Mouse (Mus musculus): ENCODE measurements around the gene Kcnq1. TPM values are rescaled to one million over a fixed set of nuclear protein-coding genes. Genes with fewer than 3 reads are reported as not detected.

Gene Kcnq1
- polyA plus RNA-seq, 2 experiments: 1.5 to 1.7 TPM

DNA sequence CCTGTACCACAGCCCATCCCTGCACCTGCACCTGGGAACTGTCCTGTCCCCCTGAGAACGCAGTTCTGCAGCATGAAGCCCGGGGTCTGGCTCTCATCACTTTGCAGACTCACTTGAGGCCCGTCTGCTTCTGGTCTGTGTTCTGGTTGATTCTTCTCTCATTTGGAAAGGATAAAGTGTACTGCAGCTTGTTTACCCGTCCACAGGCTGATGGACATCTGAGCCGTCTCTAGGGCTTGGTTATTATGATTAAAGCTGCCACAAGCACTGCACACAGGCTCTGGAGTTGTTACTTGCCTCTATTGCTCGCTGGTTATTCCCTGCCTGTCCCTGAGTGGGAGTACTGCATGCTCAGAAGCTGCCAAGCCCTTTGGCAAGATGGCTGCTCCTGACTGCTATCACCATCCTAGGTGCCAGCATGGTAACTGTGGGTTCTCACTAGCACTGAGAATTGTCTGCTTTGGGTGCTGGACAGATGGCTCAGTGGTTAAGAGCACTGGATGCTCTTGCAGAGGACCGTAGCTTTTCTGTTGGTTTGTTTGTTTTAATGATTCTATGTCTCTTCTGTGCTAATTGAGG is 59.6 kb downstream of the Kcnq1 start:
- no peaks in the 10 kb centered on the region for H3K9me3 ChIP-seq (ENCODE audit: control insufficient read depth, low read length)
- H3K9ac ChIP-seq (ENCODE audit: low read depth, low read length, severe bottlenecking): no peak overlapping the region
- H3K27me3 ChIP-seq (ENCODE audit: control insufficient read depth, insufficient read depth, low read length): no peaks in the 10 kb centered on the region
- 57% methylated on average over 7 of the region's 7 CpGs for WGBS
- no peak overlapping the region for H3K4me3 ChIP-seq (replicated peaks; ENCODE audit: low read length)
- no peak overlapping the region for H3K27ac ChIP-seq (replicated peaks; ENCODE audit: low read depth, low read length)
- DNase-seq (ENCODE audit: low spot score): no peak
- no peaks in the 10 kb centered on the region for H3K36me3 ChIP-seq (ENCODE audit: control insufficient read depth, insufficient read depth, low read length)
- TF ChIP-seq POLR2A (IDR thresholded peaks at IDR 0.05; ENCODE audit: borderline replicate concordance, extremely low read depth, insufficient read depth, insufficient read length): no peak
- no peaks in the 10 kb centered on the region for H3K4me1 ChIP-seq (ENCODE audit: control insufficient read depth, insufficient read depth, low read length)
- no peak overlapping the region for H3K4me2 ChIP-seq (replicated peaks; ENCODE audit: low read depth, low read length, severe bottlenecking)
- ATAC-seq (ENCODE audit: low FRiP score, low read depth): no peak

DNA sequence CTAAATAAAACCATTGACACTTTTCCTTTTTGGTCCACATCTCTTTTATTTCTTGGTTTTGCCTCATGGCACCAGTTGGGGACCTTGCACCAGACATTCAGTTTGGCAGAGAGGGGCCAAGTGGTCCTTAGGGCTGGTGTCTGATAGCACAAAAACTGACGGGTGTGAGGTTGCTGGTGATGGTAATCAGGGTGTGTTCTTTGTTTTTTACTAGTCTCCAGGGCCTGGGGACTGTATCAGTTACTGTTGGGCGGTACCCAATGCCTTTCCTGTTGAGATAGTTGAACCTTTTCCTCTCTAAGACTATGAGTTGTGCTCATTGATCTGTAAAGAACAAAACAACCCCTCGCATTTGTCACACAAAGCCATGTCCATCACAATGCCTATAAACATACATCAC is 61.1 kb downstream of the Kcnq1 start:
- Histone ChIP-seq H3K4me3 (replicated peaks; ENCODE audit: low read length) (no peak overlapping the region), H3K27me3 (ENCODE audit: control insufficient read depth, insufficient read depth, low read length) (no peaks in the 10 kb centered on the region), H3K9me3 (ENCODE audit: control insufficient read depth, low read length) (no peaks in the 10 kb centered on the region), H3K36me3 (ENCODE audit: control insufficient read depth, insufficient read depth, low read length) (no peaks in the 10 kb centered on the region), H3K27ac (replicated peaks; ENCODE audit: low read depth, low read length) (no peak overlapping the region), H3K4me2 (replicated peaks; ENCODE audit: low read depth, low read length, severe bottlenecking) (no peak overlapping the region), H3K9ac (ENCODE audit: low read depth, low read length, severe bottlenecking) (no peak overlapping the region), H3K4me1 (ENCODE audit: control insufficient read depth, insufficient read depth, low read length) (no peaks in the 10 kb centered on the region)
- TF ChIP-seq POLR2A (IDR thresholded peaks at IDR 0.05; ENCODE audit: borderline replicate concordance, extremely low read depth, insufficient read depth, insufficient read length): no peak
- DNase-seq (ENCODE audit: low spot score) (no peak), ATAC-seq (ENCODE audit: low FRiP score, low read depth) (no peak)
- WGBS: 75% methylated on average over 3 of the region's 3 CpGs

DNA sequence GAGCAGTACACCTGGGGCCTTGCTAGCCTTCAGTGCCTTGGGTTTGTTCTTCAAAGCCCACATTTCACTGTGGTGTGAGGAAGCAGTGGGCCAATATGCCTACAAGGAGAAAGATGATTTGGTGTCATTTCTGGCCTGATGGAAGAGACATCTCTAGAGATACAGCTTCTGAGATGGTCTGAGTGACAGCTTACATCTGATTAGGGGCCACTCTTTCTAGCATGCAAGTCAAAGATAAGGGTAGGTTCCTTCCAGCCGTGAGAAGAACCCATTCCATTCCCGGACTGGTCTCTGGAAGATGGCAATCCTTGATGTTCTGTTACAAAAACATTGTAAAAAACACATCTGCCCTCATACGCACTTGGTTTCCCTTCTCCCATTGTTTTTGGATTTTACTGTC is 63.2 kb downstream of the Kcnq1 start:
- Histone ChIP-seq H3K27me3 (ENCODE audit: control insufficient read depth, insufficient read depth, low read length) (no peaks in the 10 kb centered on the region), H3K4me2 (replicated peaks; ENCODE audit: low read depth, low read length, severe bottlenecking) (no peak overlapping the region), H3K36me3 (ENCODE audit: control insufficient read depth, insufficient read depth, low read length) (no peaks in the 10 kb centered on the region), H3K4me3 (replicated peaks; ENCODE audit: low read length) (no peak overlapping the region), H3K9me3 (ENCODE audit: control insufficient read depth, low read length) (no peaks in the 10 kb centered on the region), H3K9ac (ENCODE audit: low read depth, low read length, severe bottlenecking) (no peak overlapping the region), H3K4me1 (ENCODE audit: control insufficient read depth, insufficient read depth, low read length) (peaks cover under 1% of the 10 kb centered on the region; the same call in 1 of the 2 replicates), H3K27ac (replicated peaks; ENCODE audit: low read depth, low read length) (no peak overlapping the region)
- no peak for DNase-seq (ENCODE audit: low spot score)
- TF ChIP-seq POLR2A (IDR thresholded peaks at IDR 0.05; ENCODE audit: borderline replicate concordance, extremely low read depth, insufficient read depth, insufficient read length): no peak
- WGBS: 83% methylated on average over 3 of the region's 3 CpGs
- no peak for ATAC-seq (ENCODE audit: low FRiP score, low read depth)

DNA sequence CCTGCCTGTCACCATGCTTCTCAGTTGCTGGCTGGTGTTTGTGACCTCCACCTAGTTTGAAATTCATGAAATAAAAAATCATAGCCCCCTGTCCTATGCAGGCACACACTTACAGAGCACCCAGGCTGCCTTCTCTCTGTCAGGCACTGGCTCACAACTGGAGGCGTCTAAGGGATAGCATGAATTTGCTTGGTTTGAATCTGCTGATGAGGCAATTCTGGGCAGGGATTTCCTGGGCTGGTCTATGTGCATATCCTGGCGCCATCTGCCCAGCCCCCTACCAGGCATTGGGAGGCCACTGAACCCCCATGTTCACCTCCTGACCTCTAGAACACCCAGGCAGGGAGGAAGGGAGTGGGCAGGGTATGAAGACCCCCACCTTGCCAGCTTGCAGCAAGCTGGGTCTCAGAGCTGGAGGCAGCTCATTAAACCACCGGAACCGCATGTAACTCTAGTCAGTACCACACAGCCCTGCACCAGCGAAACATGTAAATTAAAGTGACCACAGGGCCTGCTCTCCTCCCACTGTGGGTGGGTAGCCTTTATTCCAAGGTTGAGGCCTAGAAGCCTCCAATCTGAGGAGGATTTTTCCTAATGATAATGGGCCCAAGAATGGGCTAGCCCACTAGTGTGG is 66.9 kb downstream of the Kcnq1 start:
- no peak overlapping the region for H3K4me3 ChIP-seq (replicated peaks; ENCODE audit: low read length)
- H3K27me3 ChIP-seq (ENCODE audit: control insufficient read depth, insufficient read depth, low read length): no peaks in the 10 kb centered on the region
- no peak overlapping the region for H3K9ac ChIP-seq (ENCODE audit: low read depth, low read length, severe bottlenecking)
- WGBS: 43% methylated on average over 5 of the region's 5 CpGs
- H3K9me3 ChIP-seq (ENCODE audit: control insufficient read depth, low read length): no peaks in the 10 kb centered on the region
- H3K4me1 ChIP-seq (ENCODE audit: control insufficient read depth, insufficient read depth, low read length): peaks cover 7% of the 10 kb centered on the region; the same call in 1 of the 2 replicates
- ATAC-seq (ENCODE audit: low FRiP score, low read depth) (no peak), DNase-seq (ENCODE audit: low spot score) (no peak)
- no peaks in the 10 kb centered on the region for H3K36me3 ChIP-seq (ENCODE audit: control insufficient read depth, insufficient read depth, low read length)
- no peak overlapping the region for H3K27ac ChIP-seq (replicated peaks; ENCODE audit: low read depth, low read length)
- H3K4me2 ChIP-seq (replicated peaks; ENCODE audit: low read depth, low read length, severe bottlenecking): no peak overlapping the region
- TF ChIP-seq POLR2A (IDR thresholded peaks at IDR 0.05; ENCODE audit: borderline replicate concordance, extremely low read depth, insufficient read depth, insufficient read length): no peak

DNA sequence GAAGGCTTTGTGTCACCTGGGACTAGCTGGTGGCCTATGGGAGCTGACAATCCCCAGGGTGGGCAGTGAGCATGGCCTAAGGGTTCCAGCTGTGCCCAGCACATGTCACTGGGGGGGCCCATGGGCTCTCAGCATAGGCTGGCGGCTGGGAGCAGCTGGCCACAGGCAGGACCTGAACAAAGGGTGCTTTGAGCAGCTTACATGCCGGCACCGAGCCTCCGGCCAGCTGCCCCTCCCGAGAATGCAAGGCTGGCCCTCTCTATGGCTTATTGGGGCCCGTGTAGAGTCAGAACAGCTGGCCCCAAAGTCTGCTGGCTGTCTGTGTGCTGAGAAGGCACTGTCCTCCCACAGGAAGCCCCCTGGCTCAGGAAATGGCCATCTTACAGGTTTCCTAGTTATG is 68.5 kb downstream of the Kcnq1 start:
- H3K4me2 ChIP-seq (replicated peaks; ENCODE audit: low read depth, low read length, severe bottlenecking): no peak overlapping the region
- WGBS: 57% methylated on average over 6 of the region's 6 CpGs
- H3K9me3 ChIP-seq (ENCODE audit: control insufficient read depth, low read length): no peaks in the 10 kb centered on the region
- no peaks in the 10 kb centered on the region for H3K36me3 ChIP-seq (ENCODE audit: control insufficient read depth, insufficient read depth, low read length)
- no peak overlapping the region for H3K9ac ChIP-seq (ENCODE audit: low read depth, low read length, severe bottlenecking)
- no peak for TF ChIP-seq POLR2A (IDR thresholded peaks at IDR 0.05; ENCODE audit: borderline replicate concordance, extremely low read depth, insufficient read depth, insufficient read length)
- 0 out of 2 replicates have a peak overlapping the region, but pooled peaks have one; percentile 5 for H3K27ac ChIP-seq (replicated peaks; ENCODE audit: low read depth, low read length)
- no peaks in the 10 kb centered on the region for H3K27me3 ChIP-seq (ENCODE audit: control insufficient read depth, insufficient read depth, low read length)
- peak; percentile 53 for DNase-seq (ENCODE audit: low spot score)
- peaks cover 7% of the 10 kb centered on the region; the same call in 1 of the 2 replicates for H3K4me1 ChIP-seq (ENCODE audit: control insufficient read depth, insufficient read depth, low read length)
- H3K4me3 ChIP-seq (replicated peaks; ENCODE audit: low read length): no peak overlapping the region
- peak; percentile 68; the same call in 1 of the 2 replicates for ATAC-seq (ENCODE audit: low FRiP score, low read depth)
